Mouse (Mus musculus) embryonic facial prominence, embryonic 13.5 days (tissue): ENCODE results near the gene Clptm1l. TPM values are rescaled to one million over a fixed set of nuclear protein-coding genes. Genes with fewer than 3 reads are reported as not detected.

ENCODE experiments used
- ATAC-seq: fragments of 200-750 bp; cut with Nextera tagmentation; 2 replicates; pipeline ENCODE4 v1.8.0; 2017; ENCODE audit warnings: low read depth; ENCODE audit not compliant: insufficient number of reproducible peaks, insufficient read depth, low FRiP score, low TSS enrichment
- H3K27ac ChIP-seq: fragments of 300-500 bp; sonication (generic); 2 replicates; pipeline ENCODE4 v1.5.1; 2015; ENCODE audit warnings: moderate library complexity, mild to moderate bottlenecking, inconsistent platforms
- H3K27me3 ChIP-seq: fragments of 300-500 bp; sonication (generic); 2 replicates; pipeline ENCODE4 v1.6.1; 2015; ENCODE audit warnings: mild to moderate bottlenecking, inconsistent platforms
- H3K36me3 ChIP-seq: fragments of 300-500 bp; sonication (generic); 2 replicates; pipeline ENCODE4 v1.6.1; 2015; ENCODE audit warnings: mild to moderate bottlenecking, inconsistent platforms
- H3K4me1 ChIP-seq: fragments of 300-500 bp; sonication (generic); 2 replicates; pipeline ENCODE4 v1.6.1; 2015; ENCODE audit warnings: inconsistent platforms
- H3K4me2 ChIP-seq: fragments of 300-500 bp; sonication (generic); 2 replicates; pipeline ENCODE4 v1.6.1; 2015; ENCODE audit warnings: moderate library complexity, mild to moderate bottlenecking, inconsistent platforms
- H3K4me3 ChIP-seq: fragments of 300-500 bp; sonication (generic); 2 replicates; pipeline ENCODE4 v1.5.1; 2015; ENCODE audit warnings: mild to moderate bottlenecking, inconsistent platforms
- H3K9ac ChIP-seq: fragments of 300-500 bp; sonication (generic); 2 replicates; pipeline ENCODE4 v1.6.1; 2015; ENCODE audit warnings: mild to moderate bottlenecking, inconsistent platforms
- H3K9me3 ChIP-seq: fragments of 300-500 bp; sonication (generic); 2 replicates; pipeline ENCODE4 v1.6.1; 2016; ENCODE audit warnings: inconsistent platforms
- WGBS: fragments of 180-500 bp; shearing (Covaris S2); methylation state at CpG from one replicate; pipeline ENCODE4 v1.1.7; 2015; ENCODE audit warnings: mixed read lengths; 5-methylcytosine and 5-hydroxymethylcytosine counted together
- polyA plus RNA-seq: library from polyadenylated mRNA; unstranded; fragments of >200 nt; fragmentation: Nextera tagmentation; extraction: Ambion mirVana; gene quantifications from 2 replicates; pipeline ENCODE4 v1.2.1, GENCODE M21; 2015

Gene Clptm1l
- polyA plus RNA-seq, 1 experiment from 2014 or later, result 133 TPM

DNA sequence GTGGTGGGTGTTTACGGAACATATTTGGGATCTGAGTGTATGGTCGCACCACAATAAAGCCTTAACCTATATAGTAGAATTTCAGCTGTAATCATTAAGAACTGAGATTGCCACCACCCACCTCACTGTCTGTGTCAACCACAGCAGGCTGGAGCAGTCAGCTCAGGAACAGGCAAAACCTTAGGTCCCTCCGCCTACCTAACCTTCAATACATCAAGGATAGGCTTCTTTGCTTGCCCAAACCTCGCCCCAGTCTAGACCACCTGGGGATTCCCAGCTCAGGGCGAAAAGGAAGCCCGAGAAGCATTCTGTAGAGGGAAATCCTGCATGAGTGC, 22.6 kb downstream of the Clptm1l start:
- Histone ChIP-seq H3K4me3 (peak overlapping the region; percentile 69), H3K27me3 (no peaks in the 10 kb centered on the region), H3K9me3 (no peaks in the 10 kb centered on the region), H3K4me1 (peaks cover 39% of the 10 kb centered on the region), H3K36me3 (peaks cover 16% of the 10 kb centered on the region), H3K27ac (no peak overlapping the region), H3K9ac (peak overlapping the region; percentile 87; the same call in 1 of the 2 replicates), H3K4me2 (peak overlapping the region; percentile 95)
- 0 out of 2 replicates have a peak, but pooled peaks have one; percentile 7 for ATAC-seq
- WGBS, result 43% methylated on average over 6 of the region's 6 CpGs

DNA sequence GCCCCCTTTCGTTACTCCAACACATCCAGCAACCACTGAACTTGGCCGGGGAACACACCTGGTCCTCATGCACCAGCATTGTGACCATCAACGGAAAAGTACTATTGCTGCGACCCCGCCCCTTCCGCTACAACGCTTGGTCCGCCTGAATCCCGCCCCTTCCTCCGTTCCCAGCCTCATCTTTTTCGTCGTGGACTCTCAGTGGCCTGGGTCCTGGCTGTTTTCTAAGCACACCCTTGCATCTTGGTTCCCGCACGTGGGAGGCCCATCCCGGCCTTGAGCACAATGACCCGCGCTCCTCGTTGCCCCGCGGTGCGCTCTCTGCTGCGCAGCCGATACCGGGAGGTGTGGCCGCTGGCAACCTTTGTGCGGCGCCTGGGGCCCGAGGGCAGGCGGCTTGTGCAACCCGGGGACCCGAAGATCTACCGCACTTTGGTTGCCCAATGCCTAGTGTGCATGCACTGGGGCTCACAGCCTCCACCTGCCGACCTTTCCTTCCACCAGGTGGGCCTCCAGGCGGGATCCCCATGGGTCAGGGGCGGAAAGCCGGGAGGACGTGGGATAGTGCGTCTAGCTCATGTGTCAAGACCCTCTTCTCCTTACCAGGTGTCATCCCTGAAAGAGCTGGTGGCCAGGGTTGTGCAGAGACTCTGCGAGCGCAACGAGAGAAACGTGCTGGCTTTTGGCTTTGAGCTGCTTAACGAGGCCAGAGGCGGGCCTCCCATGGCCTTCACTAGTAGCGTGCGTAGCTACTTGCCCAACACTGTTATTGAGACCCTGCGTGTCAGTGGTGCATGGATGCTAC, 23.1 kb downstream of the Clptm1l start, which contains the start of gene Tert:
Gene Tert (plus strand): TSS at position 167 of the 805 bp plus-strand sequence.
- no peaks in the 10 kb centered on the region for H3K27me3 ChIP-seq
- H3K27ac ChIP-seq, result no peak within 1 kb of the TSS
- peak within 1 kb of the TSS; percentile 87 for H3K9ac ChIP-seq
- peak within 1 kb of the TSS; percentile 69 for H3K4me3 ChIP-seq
- H3K4me2 ChIP-seq, result peak within 1 kb of the TSS; percentile 95
- H3K36me3 ChIP-seq, result peaks cover 11% of the 10 kb centered on the region
- H3K4me1 ChIP-seq, result peaks cover 39% of the 10 kb centered on the region
- ATAC-seq, result peak; percentile 67
- 8% methylated on average over 47 of the region's 47 CpGs for WGBS
- H3K9me3 ChIP-seq, result no peaks in the 10 kb centered on the region

DNA sequence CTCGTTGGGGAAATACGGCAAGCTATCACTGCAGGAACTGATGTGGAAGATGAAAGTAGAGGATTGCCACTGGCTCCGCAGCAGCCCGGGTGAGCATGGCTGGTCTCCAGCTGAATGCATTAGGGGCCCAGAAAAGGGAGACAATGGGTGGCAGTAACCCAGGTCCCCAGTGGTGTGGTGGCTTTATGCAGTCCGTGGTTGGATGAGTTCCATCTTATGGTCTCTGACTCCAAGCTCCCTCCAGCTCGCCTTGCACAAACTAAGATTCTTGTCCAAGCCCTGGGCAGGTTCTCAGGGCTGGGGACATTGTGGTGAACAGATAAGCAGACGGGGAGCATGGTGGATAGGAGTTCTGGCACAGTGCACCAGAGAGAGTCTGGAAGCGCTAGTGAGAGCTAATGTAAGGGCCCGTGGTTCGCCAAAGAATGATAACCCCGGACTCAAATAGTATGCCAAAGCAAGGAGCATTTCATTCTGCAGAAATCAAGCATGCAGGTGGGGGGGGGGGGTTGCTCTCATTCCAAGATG, 24.8 kb downstream of the Clptm1l start:
- Histone ChIP-seq H3K36me3 (peaks cover 20% of the 10 kb centered on the region), H3K9me3 (no peaks in the 10 kb centered on the region), H3K4me3 (no peak overlapping the region), H3K4me1 (peaks cover 39% of the 10 kb centered on the region), H3K27me3 (no peaks in the 10 kb centered on the region), H3K4me2 (peak overlapping the region; percentile 5; the same call in 1 of the 2 replicates), H3K27ac (no peak overlapping the region), H3K9ac (no peak overlapping the region)
- no peak for ATAC-seq
- 88% methylated on average over 11 of the region's 11 CpGs for WGBS

DNA sequence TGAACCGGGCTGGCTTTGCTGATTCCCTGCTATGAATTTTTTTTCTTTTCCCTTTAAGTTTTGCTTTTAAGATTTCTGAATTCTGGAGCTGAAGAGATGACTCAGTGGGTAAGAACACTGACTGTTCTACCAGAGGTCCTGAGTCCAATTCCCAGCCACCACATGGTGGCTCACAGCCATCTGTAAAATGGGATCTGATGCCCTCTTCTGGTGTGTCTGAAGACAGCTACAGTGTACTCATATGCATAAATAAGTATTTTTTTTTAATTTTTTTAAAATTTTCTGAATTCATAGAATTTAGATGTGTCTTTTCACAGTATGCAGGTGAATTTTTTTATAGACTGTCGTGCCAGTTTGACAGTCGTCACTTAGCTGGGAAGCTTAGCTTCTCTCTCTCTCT, 28.0 kb downstream of the Clptm1l start:
- 92% methylated on average over 3 of the region's 3 CpGs for whole genome bisulfite sequencing
- Histone ChIP-seq H3K36me3 (peaks cover 46% of the 10 kb centered on the region), H3K4me3 (no peak overlapping the region), H3K9ac (no peak overlapping the region), H3K9me3 (no peaks in the 10 kb centered on the region), H3K27me3 (no peaks in the 10 kb centered on the region), H3K27ac (no peak overlapping the region), H3K4me2 (no peak overlapping the region), H3K4me1 (peaks cover 36% of the 10 kb centered on the region)
- ATAC-seq, result no peak

DNA sequence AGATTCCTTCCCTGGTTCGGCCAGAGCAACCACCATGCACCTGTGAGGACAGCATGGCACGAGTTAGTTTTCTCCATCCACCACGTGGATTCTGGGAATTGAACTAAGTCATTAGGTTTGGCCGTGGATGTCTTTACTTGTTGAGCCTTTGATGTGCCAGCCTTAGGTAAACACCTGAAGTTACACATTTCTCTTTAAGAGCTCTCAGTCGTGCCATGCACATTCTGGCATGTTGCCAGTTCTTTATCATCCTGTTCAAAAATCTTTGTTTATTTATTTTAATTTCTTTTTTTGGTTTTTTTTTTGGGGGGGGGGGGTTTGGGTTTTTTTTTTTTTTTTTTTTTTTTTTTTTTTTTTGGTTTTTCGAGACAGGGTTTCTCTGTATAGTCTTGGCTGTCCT, 34.0 kb downstream of the Clptm1l start:
- Histone ChIP-seq H3K36me3 (peaks cover 53% of the 10 kb centered on the region), H3K9ac (no peak overlapping the region), H3K27me3 (no peaks in the 10 kb centered on the region), H3K4me2 (no peak overlapping the region), H3K4me3 (no peak overlapping the region), H3K4me1 (no peaks in the 10 kb centered on the region), H3K27ac (no peak overlapping the region), H3K9me3 (no peaks in the 10 kb centered on the region)
- WGBS, result 79% methylated on average over 5 of the region's 6 CpGs
- no peak for ATAC-seq

DNA sequence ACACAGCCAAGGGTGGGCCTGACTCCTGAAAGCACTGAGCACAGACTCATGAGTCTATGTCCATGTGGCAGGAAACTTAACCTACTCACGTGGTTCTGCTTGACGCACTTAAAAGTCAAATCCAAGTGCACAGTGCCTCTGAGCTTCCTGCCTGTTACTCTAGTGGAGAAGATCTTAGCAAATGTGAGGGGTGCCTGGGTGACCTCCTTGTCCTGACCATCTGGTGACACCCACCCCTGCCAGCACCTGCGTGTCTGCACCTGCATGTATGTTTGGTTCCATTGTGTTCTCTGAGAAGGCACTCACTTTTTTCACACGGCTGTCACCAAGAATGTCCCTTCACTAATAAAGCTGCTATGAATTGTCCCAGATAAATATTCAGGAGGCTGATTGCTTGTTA, 37.5 kb downstream of the Clptm1l start:
- Histone ChIP-seq H3K36me3 (peaks cover 49% of the 10 kb centered on the region), H3K4me2 (no peak overlapping the region), H3K4me3 (no peak overlapping the region), H3K9me3 (no peaks in the 10 kb centered on the region), H3K9ac (no peak overlapping the region), H3K27me3 (no peaks in the 10 kb centered on the region), H3K27ac (no peak overlapping the region), H3K4me1 (no peaks in the 10 kb centered on the region)
- ATAC-seq, result no peak
- 84% methylated on average over 4 of the region's 4 CpGs for WGBS

DNA sequence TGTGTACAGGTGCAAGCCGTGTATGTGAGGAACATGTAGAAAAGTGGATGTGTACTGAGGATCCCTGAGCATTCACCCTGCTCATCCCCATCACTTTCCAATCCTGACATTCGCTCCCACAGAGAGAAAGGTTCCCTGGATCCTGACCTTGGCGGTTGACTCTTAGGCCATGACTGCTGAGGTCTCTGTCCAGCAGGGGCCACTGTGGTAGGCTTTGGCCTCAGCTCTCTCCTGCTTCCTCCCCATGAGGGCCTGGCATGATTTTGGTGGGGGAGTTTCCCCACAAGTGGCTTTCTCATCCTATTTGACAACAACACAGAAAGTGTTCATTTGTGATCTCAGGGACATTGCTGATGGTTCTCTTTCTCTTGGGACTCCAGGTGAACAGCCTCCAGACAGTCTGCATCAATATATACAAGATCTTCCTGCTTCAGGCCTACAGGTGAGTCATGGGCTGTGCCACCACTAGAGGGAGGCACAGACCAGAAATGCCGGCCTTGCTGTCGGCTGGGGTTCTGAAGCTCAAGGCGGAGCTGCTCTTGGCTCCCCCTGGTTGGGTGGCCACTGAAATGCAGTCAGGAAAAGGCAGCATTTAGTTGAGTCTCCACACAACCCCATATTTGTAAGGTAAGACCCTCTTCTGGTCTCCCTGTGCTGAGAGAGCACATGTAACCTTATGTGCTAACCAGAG, 42.7 kb downstream of the Clptm1l start:
- H3K27ac ChIP-seq, result no peak overlapping the region
- peak; percentile 48; the same call in 1 of the 2 replicates for ATAC-seq
- H3K4me3 ChIP-seq, result no peak overlapping the region
- no peaks in the 10 kb centered on the region; the same call in 1 of the 2 replicates for H3K9me3 ChIP-seq
- H3K4me1 ChIP-seq, result no peaks in the 10 kb centered on the region
- no peaks in the 10 kb centered on the region for H3K27me3 ChIP-seq
- no peak overlapping the region for H3K9ac ChIP-seq
- peaks cover 70% of the 10 kb centered on the region for H3K36me3 ChIP-seq
- 42% methylated on average over 6 of the region's 6 CpGs for WGBS
- no peak overlapping the region for H3K4me2 ChIP-seq

DNA sequence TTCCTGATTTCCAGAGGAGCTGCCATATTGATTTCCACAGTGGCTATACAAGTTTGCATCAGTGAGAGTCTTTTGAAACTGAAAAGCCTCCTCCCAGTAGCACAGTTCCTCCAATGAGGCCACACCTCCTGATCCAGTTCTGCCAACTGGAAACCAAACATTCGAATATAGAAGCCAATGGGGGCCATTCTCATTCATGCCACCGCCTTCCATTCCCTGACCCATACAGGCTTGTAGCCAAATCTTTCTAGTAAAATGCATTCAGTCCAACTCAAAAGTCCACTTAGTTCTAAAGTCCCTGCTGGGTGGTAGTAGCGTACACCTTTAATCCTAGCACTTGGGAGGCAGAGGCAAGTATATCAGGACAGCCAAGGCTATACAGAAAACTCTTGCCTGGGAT, 49.5 kb downstream of the Clptm1l start:
- H3K4me2 ChIP-seq, result no peak overlapping the region
- no peak for ATAC-seq
- WGBS, result 84% methylated on average over 3 of the region's 3 CpGs
- H3K27me3 ChIP-seq, result no peaks in the 10 kb centered on the region
- H3K27ac ChIP-seq, result no peak overlapping the region
- H3K4me1 ChIP-seq, result no peaks in the 10 kb centered on the region
- no peaks in the 10 kb centered on the region; the same call in 1 of the 2 replicates for H3K9me3 ChIP-seq
- H3K4me3 ChIP-seq, result no peak overlapping the region
- no peak overlapping the region for H3K9ac ChIP-seq
- peaks cover 25% of the 10 kb centered on the region for H3K36me3 ChIP-seq

DNA sequence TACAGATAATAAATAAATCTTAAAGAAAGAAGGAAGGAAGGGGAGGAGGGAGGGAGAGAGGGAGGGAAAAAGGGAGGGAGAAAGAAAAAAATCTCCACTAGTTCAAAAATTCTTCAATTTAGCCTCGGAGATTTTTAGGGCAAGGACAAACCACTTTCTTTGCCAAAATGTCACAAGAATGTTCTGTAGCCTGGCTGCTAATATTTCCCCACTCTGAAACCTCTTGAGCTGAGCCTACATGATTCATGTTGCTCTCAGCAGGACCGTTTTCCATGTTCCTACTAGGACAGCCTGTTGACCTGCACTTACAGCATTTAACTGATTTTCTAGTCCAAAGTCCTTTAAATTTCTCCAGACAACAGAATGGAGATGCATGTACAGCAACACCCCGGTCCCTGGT, 51.2 kb downstream of the Clptm1l start:
- Histone ChIP-seq H3K27me3 (no peaks in the 10 kb centered on the region), H3K4me3 (no peak overlapping the region), H3K27ac (no peak overlapping the region), H3K4me2 (no peak overlapping the region), H3K9ac (no peak overlapping the region), H3K9me3 (no peaks in the 10 kb centered on the region; the same call in 1 of the 2 replicates), H3K4me1 (no peaks in the 10 kb centered on the region), H3K36me3 (peaks cover 10% of the 10 kb centered on the region)
- ATAC-seq, result no peak
- 81% methylated on average over 3 of the region's 3 CpGs for WGBS

DNA sequence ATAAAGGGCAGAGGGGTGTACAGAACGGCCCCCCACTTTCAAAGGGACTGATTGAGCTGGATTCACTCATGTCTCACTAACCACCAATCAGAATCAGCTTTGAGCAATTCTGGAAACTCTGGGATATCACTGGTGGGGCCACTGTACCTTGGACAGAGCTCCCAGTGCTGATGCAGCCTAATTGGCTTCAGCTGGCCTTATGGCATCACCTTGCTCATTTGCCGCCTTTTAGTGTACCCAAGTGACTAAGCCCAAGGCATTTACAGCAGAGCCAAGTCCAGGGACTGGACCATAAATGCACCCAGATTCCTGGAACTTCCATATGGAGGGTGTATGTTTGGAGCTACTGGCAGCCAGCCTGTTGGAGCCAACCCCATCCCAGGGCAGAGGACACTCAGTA, 55.1 kb downstream of the Clptm1l start:
- no peaks in the 10 kb centered on the region for H3K36me3 ChIP-seq
- no peaks in the 10 kb centered on the region for H3K9me3 ChIP-seq
- H3K27me3 ChIP-seq, result no peaks in the 10 kb centered on the region
- no peak for ATAC-seq
- H3K4me2 ChIP-seq, result no peak overlapping the region
- H3K4me3 ChIP-seq, result no peak overlapping the region
- H3K4me1 ChIP-seq, result no peaks in the 10 kb centered on the region
- H3K27ac ChIP-seq, result no peak overlapping the region
- WGBS, result 28% methylated on average over 2 of the region's 2 CpGs
- H3K9ac ChIP-seq, result no peak overlapping the region

DNA sequence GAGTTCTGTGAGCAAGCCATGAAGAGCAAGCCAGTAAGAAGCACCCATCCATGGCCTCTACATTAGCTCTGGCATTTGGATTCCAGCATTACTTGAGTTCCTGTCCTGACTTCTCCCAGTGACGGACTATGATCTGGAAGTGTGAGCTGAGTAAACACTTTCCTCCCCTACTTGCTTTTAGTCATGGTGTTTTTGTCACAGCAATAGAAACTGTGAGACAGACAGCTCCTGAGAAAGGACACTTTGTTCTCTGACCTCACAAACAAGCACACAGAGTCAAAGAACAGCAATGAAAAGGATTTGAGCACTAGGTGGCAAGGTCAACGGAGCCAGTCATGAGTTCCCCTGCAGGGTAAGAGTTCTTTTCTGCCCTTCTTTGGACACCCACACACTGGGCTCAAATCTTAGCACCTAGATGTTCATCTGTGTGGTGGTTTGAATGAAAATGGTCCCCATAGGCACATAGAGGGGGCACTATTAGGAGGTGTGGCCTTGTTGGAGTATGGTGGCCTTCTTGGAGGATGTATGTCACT, 56.4 kb downstream of the Clptm1l start:
- WGBS, result 79% methylated on average over 2 of the region's 2 CpGs
- no peak for ATAC-seq
- Histone ChIP-seq H3K27me3 (no peaks in the 10 kb centered on the region), H3K4me1 (no peaks in the 10 kb centered on the region), H3K36me3 (no peaks in the 10 kb centered on the region), H3K9ac (no peak overlapping the region), H3K4me2 (no peak overlapping the region), H3K9me3 (no peaks in the 10 kb centered on the region), H3K27ac (no peak overlapping the region), H3K4me3 (no peak overlapping the region)
